Mouse (Mus musculus) liver, adult 2 months (tissue): ENCODE measurements around the gene Sstr2. TPM values are rescaled to one million over a fixed set of nuclear protein-coding genes. Genes with fewer than 3 reads are reported as not detected.
A peak's percentile ranks its signal among the peaks of the same experiment; 100 is the strongest.

Source experiments
- DNase-seq: peaks from one replicate; pipeline ENCODE4 v3.0.0-alpha.2; 2011; ENCODE audit warnings: low read depth, low spot score; ENCODE audit errors: extremely low read depth
- H3K27ac ChIP-seq: fragments of 200-500 bp; replicated peaks from 2 replicates; pipeline ENCODE4 v1.5.1; 2012; ENCODE audit warnings: low read depth, mild to moderate bottlenecking, control low read depth, inconsistent platforms, low read length; ENCODE audit not compliant: insufficient read depth
- H3K27me3 ChIP-seq: fragments of 200-500 bp; 2 replicates; pipeline ENCODE4 v1.6.1; 2012; ENCODE audit warnings: mild to moderate bottlenecking, moderate library complexity, low read length, inconsistent platforms; ENCODE audit not compliant: control insufficient read depth, insufficient read depth
- H3K36me3 ChIP-seq: fragments of 200-500 bp; 2 replicates; pipeline ENCODE4 v1.6.1; 2012; ENCODE audit warnings: low read length, inconsistent platforms; ENCODE audit not compliant: control insufficient read depth, insufficient read depth
- H3K4me1 ChIP-seq: fragments of 200-500 bp; 2 replicates; pipeline ENCODE4 v1.6.1; 2011; ENCODE audit warnings: low read length; ENCODE audit not compliant: control insufficient read depth, insufficient read depth
- H3K4me3 ChIP-seq: fragments of 200-500 bp; 2 replicates; pipeline ENCODE4 v1.5.1; 2011; ENCODE audit warnings: low read depth, mild to moderate bottlenecking, control low read depth, low read length, moderate library complexity; ENCODE audit not compliant: insufficient read depth
- H3K79me2 ChIP-seq: fragments of 200-500 bp; 2 replicates; pipeline ENCODE4 v1.6.1; 2012; ENCODE audit warnings: inconsistent platforms, mild to moderate bottlenecking, low read length, moderate library complexity; ENCODE audit not compliant: control insufficient read depth, insufficient read depth
- H3K9ac ChIP-seq: fragments of 200-500 bp; 2 replicates; pipeline ENCODE4 v1.6.1; 2012; ENCODE audit warnings: low read depth, mild to moderate bottlenecking, control low read depth, inconsistent platforms, low read length
- CTCF ChIP-seq: fragments of 200-500 bp; IDR thresholded peaks from 2 replicates; pipeline ENCODE4 v1.5.1; 2011; ENCODE audit warnings: low read depth, low read length, control low read depth
- POLR2A ChIP-seq: fragments of 200-500 bp; IDR thresholded peaks from 2 replicates; pipeline ENCODE4 v1.6.1; 2011; ENCODE audit warnings: low read length, control low read depth; ENCODE audit not compliant: insufficient read depth; ENCODE audit errors: extremely low read depth
- WGBS: fragments of 180-500 bp; shearing (Covaris S2); methylation state at CpG from one replicate; pipeline ENCODE4 v1.1.7; 2018; 5-methylcytosine and 5-hydroxymethylcytosine counted together
- polyA plus RNA-seq: library from polyadenylated mRNA; depleted of rRNA; stranded (reverse); fragments of >200 nt; gene quantifications from 2 replicates; pipeline ENCODE4 v1.2.3, GENCODE M21; 2012
- total RNA-seq: library from RNA; depleted of rRNA; stranded (reverse); fragments of >200 nt; gene quantifications from 2 replicates; pipeline ENCODE4 v1.2.3, GENCODE M21; 2014

Gene Sstr2
- total and polyA plus RNA-seq, 2 experiments: 0.17 TPM; not detected in 1

DNA sequence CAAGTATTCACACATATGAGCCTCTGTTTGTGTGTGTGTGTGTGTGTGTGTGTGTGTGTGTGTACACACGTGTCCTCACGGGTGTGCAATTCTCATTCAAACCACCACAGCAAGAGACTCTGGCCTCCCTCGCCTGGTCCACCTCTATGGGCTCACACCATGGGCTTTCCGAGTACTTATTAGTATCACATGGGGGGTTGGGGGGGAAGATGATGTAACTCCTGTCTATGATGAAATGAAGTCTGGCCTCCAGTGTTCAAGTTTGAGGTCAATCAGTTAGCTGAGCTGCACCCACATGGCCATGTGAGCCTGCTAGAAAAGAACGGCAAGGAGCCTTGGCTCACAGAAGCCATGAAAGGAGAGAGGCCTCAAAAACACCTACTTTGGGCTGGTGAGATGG is 14.3 kb downstream of the Sstr2 start:
- no peaks in the 10 kb centered on the region for H3K36me3 ChIP-seq
- no peak overlapping the region for H3K4me3 ChIP-seq
- no peak overlapping the region for H3K9ac ChIP-seq
- no peaks in the 10 kb centered on the region for H3K27me3 ChIP-seq
- no peak overlapping the region for H3K27ac ChIP-seq
- peaks cover 8% of the 10 kb centered on the region for H3K4me1 ChIP-seq
- no peaks in the 10 kb centered on the region for H3K79me2 ChIP-seq
- WGBS: 65% methylated on average over 5 of the region's 5 CpGs
- TF ChIP-seq CTCF: no peak
- no peak for TF ChIP-seq POLR2A
- peak; percentile 45 for DNase-seq

DNA sequence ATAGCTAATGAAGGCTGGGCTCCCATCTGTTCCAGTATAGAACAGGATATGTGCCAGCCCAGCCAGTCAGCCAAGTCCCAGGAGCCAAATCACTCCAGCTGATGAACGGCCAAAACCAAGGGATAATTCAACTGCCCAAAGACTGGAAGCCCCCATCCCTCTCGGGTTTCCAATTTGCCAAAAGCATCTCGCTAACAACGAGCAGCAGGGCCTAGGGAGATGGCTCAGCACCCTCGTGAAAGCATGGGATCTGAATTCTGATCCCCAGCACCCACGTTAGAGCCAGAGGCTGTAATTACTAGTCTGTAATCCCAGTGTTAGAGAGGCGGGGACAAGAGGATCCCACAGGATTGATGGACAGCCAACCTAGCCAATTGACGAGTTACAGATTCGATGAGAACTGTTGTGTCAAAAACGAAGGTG is 15.6 kb downstream of the Sstr2 start:
- peaks cover 8% of the 10 kb centered on the region for H3K4me1 ChIP-seq
- H3K79me2 ChIP-seq: no peaks in the 10 kb centered on the region
- H3K27ac ChIP-seq: no peak overlapping the region
- no peak for TF ChIP-seq CTCF
- no peak for TF ChIP-seq POLR2A
- no peak overlapping the region for H3K9ac ChIP-seq
- H3K36me3 ChIP-seq: no peaks in the 10 kb centered on the region
- H3K27me3 ChIP-seq: no peaks in the 10 kb centered on the region
- no peak for DNase-seq
- no peak overlapping the region for H3K4me3 ChIP-seq
- 91% methylated on average over 10 of the region's 10 CpGs for WGBS

DNA sequence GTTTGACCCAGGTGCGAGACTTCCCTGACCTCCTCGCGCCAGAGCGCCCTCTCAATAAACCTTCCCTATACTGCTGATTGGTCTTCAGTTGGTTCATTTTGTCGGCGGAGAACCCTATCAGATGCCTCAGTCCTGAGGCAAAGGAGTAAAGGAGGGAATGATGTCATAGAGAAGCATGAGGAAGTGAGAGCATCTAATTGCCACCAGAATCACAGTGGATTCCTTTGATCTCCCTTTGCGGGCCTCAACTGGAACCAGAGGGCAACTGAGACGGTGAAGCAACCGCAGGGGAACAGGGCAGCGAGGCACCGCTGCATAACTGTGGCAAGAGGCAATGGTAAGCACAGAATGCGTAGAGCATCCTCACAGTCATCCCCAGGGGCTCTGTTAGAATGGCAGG is 19.5 kb downstream of the Sstr2 start:
- no peaks in the 10 kb centered on the region for H3K36me3 ChIP-seq

DNA sequence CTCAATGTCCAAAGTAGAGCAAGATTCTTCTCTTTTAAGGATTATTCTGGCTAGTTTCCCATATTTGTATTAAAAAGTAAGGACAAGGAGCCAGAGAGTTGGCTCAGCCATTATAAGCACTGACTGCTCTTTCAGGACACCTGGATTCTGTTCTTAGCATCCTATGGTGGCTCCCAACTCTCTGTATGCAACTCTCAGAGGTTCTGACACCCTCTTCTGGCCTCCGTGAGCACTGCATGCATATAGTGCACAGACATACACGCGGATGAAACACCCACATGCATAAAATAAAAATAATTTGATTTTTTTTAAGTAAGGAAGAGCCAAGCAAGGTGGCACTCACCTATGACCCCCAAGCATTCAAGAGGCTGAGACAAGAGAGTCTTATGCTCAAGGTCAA is 26.0 kb downstream of the Sstr2 start:
- peaks cover 3% of the 10 kb centered on the region; the same call in 1 of the 2 replicates for H3K4me1 ChIP-seq
- no peaks in the 10 kb centered on the region for H3K79me2 ChIP-seq
- no peaks in the 10 kb centered on the region for H3K36me3 ChIP-seq
- DNase-seq: no peak
- 92% methylated on average over 3 of the region's 3 CpGs for WGBS
- no peak overlapping the region for H3K9ac ChIP-seq
- H3K4me3 ChIP-seq: no peak overlapping the region
- no peaks in the 10 kb centered on the region for H3K27me3 ChIP-seq
- TF ChIP-seq POLR2A: no peak
- no peak for TF ChIP-seq CTCF
- no peak overlapping the region for H3K27ac ChIP-seq

More for the DNA sequence above, 19.5 kb downstream of the Sstr2 start:
- Histone ChIP-seq H3K27ac (no peak overlapping the region), H3K27me3 (no peaks in the 10 kb centered on the region), H3K79me2 (no peaks in the 10 kb centered on the region), H3K9ac (no peak overlapping the region), H3K4me3 (no peak overlapping the region), H3K4me1 (no peaks in the 10 kb centered on the region)
- TF ChIP-seq CTCF (no peak), POLR2A (no peak)
- DNase-seq: no peak
- WGBS: 96% methylated on average over 12 of the region's 12 CpGs

DNA sequence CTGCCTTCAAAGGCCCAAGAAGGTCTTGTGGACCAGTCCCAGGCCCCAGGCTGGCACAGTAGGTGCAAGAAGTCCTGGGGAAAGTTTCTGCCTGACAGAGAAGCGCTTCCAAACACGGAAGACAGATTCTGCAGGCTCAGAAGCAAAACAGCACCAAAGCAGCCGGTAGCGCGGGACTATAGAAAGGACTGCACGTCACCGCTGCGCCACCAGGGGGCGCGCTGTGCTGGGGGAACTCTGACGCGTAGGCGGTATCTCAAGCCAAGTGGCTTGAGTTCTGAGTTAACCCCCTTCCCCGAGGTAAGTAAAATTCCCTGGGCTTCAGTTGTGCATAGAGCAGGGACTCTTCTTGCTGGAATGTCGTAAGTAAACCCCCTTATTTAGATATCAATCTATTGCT is 29.0 kb downstream of the Sstr2 start:
- Histone ChIP-seq H3K27me3 (no peaks in the 10 kb centered on the region), H3K27ac (no peak overlapping the region), H3K4me1 (peaks cover 7% of the 10 kb centered on the region; the same call in 1 of the 2 replicates), H3K9ac (no peak overlapping the region), H3K36me3 (0 out of 2 replicates have a peak, but pooled peaks cover 4% of the 10 kb centered on the region), H3K4me3 (no peak overlapping the region), H3K79me2 (no peaks in the 10 kb centered on the region)
- no peak for TF ChIP-seq POLR2A
- peak; percentile 96 for TF ChIP-seq CTCF
- WGBS: 4% methylated on average over 15 of the region's 15 CpGs
- DNase-seq: no peak

DNA sequence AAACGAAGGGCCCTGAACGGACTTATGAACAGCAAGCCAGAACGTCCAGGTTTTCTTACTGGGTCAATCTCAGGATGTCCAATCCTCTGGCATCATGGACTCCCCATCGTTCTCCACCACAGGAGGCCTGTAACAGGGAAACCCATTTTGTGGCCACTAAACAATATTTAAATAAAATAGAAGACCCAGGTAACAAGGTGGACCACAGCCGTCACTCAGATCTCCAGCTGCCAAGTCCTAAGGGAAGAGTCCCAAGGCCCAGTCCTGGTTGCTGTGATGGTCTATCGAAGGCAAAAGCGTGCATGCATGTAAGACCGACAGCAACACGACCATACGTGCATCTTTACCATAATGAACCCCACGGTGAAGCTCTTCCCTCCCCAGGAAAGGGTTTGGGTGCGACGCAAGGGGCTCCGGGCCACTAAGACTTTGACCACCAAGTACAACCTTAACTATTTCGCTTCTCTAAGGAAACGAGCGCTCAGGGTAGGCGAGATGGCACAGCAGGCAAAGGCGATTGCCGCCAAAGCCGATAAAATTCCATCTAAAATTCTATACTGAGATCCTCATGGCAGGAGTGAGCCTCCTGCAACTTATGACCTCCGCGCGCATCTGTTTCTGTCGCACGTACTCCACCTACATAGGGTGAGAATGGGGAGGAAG is 29.7 kb downstream of the Sstr2 start, which contains the start of gene Cog1:
Cog1 (plus strand) TSS at position 480 of the 663 bp plus-strand sequence.
- Histone ChIP-seq H3K27ac (peak within 1 kb of the TSS; percentile 72), H3K36me3 (0 out of 2 replicates have a peak, but pooled peaks cover 4% of the 10 kb centered on the region), H3K4me1 (peaks cover 7% of the 10 kb centered on the region; the same call in 1 of the 2 replicates), H3K9ac (peak within 1 kb of the TSS; percentile 92), H3K4me3 (peak within 1 kb of the TSS; percentile 85), H3K79me2 (no peaks in the 10 kb centered on the region), H3K27me3 (no peaks in the 10 kb centered on the region)
- peak; percentile 13 for DNase-seq
- WGBS: 47% methylated on average over 26 of the region's 26 CpGs
- TF ChIP-seq POLR2A (no peak), CTCF (no peak)
